Mouse (Mus musculus) kidney, postnatal 0 days (tissue): ENCODE measurements at regions not wholly inside any gene's neighbourhood (a gene's known extent, or its start where the extent isn't known, plus 50 kb on each side); places are given as distances from the start of the nearest gene placed in this dataset.

Experiments used
- ATAC-seq: fragments of 200-750 bp; cut with Nextera tagmentation; replicated peaks from 2 replicates; pipeline ENCODE4 v1.8.0; 2017; ENCODE audit warnings: low read depth, moderate number of reproducible peaks, moderate TSS enrichment, moderate library complexity; ENCODE audit not compliant: low FRiP score
- DNase-seq: peaks from one replicate; pipeline ENCODE4 v3.0.0-alpha.2; 2016; ENCODE audit warnings: low spot score
- H3K27ac ChIP-seq: fragments of 300-500 bp; sonication (generic); 2 replicates; pipeline ENCODE4 v1.5.1; 2014; ENCODE audit warnings: mild to moderate bottlenecking
- H3K27me3 ChIP-seq: fragments of 300-500 bp; sonication (generic); 2 replicates; pipeline ENCODE4 v1.6.1; 2014; ENCODE audit warnings: low read length, mixed read lengths; ENCODE audit not compliant: insufficient read depth
- H3K36me3 ChIP-seq: fragments of 300-500 bp; sonication (generic); 2 replicates; pipeline ENCODE4 v1.6.1; 2014; ENCODE audit warnings: low read length, mixed read lengths; ENCODE audit not compliant: insufficient read depth
- H3K4me1 ChIP-seq: fragments of 300-500 bp; sonication (generic); replicated peaks from 2 replicates; pipeline ENCODE4 v1.6.1; 2014; ENCODE audit warnings: antibody characterized with exemption, low read length, mixed read lengths; ENCODE audit not compliant: insufficient read depth
- H3K4me2 ChIP-seq: fragments of 300-500 bp; sonication (generic); 2 replicates; pipeline ENCODE4 v1.6.1; 2014; ENCODE audit warnings: mild to moderate bottlenecking, low read length, moderate library complexity, mixed read lengths
- H3K4me3 ChIP-seq: fragments of 300-500 bp; sonication (generic); replicated peaks from 2 replicates; pipeline ENCODE4 v1.5.1; 2014; ENCODE audit warnings: low read depth, low read length
- H3K9ac ChIP-seq: fragments of 300-500 bp; sonication (generic); 2 replicates; pipeline ENCODE4 v1.6.1; 2014; ENCODE audit warnings: low read depth, low read length
- H3K9me3 ChIP-seq: fragments of 300-500 bp; sonication (generic); replicated peaks from 2 replicates; pipeline ENCODE4 v1.6.1; 2016; ENCODE audit warnings: low read length, inconsistent platforms, mixed read lengths
- CTCF ChIP-seq: IDR thresholded peaks from 2 replicates; pipeline ENCODE4 v1.5.1; 2016; ENCODE audit warnings: antibody characterized with exemption, low read depth, mild to moderate bottlenecking, moderate library complexity
- WGBS: fragments of 180-500 bp; shearing (Covaris S2); extraction: QIAGEN DNeasy Blood & Tissue Kit; methylation state at CpG from one replicate; pipeline ENCODE4 v1.1.7; 2014; 5-methylcytosine and 5-hydroxymethylcytosine counted together

- 81% methylated on average over 1 of the region's 1 CpGs for WGBS
- Histone ChIP-seq H3K27me3 (no peaks in the 10 kb centered on the region), H3K4me2 (no peak overlapping the region), H3K27ac (no peak overlapping the region), H3K9ac (no peak overlapping the region), H3K4me3 (no peak overlapping the region), H3K9me3 (no peaks in the 10 kb centered on the region), H3K36me3 (no peaks in the 10 kb centered on the region), H3K4me1 (no peaks in the 10 kb centered on the region)
- ATAC-seq (no peak), DNase-seq (no peak)
- TF ChIP-seq CTCF: no peak
These were observed 332.3 kb upstream of the Tbl1xr1 start for GRCm38 (mm10) chr3:21744107-21744506.

- H3K9me3 ChIP-seq: no peaks in the 10 kb centered on the region
- no peaks in the 10 kb centered on the region for H3K4me1 ChIP-seq
- no peaks in the 10 kb centered on the region for H3K36me3 ChIP-seq
- H3K27me3 ChIP-seq: no peaks in the 10 kb centered on the region
- no peak overlapping the region for H3K4me3 ChIP-seq
- 62% methylated on average over 2 of the region's 2 CpGs for WGBS
- H3K9ac ChIP-seq: no peak overlapping the region
- no peak for TF ChIP-seq CTCF
- DNase-seq (no peak), ATAC-seq (no peak)
- H3K27ac ChIP-seq: no peak overlapping the region
- H3K4me2 ChIP-seq: no peak overlapping the region
These were observed 315.8 kb upstream of the Tbl1xr1 start for GRCm38 (mm10) chr3:21760516-21761218.

- H3K36me3 ChIP-seq: no peaks in the 10 kb centered on the region
- DNase-seq (no peak), ATAC-seq (no peak)
- no peaks in the 10 kb centered on the region for H3K4me1 ChIP-seq
- no peak overlapping the region for H3K9ac ChIP-seq
- H3K4me3 ChIP-seq: no peak overlapping the region
- no peak overlapping the region for H3K4me2 ChIP-seq
- TF ChIP-seq CTCF: no peak
- no peaks in the 10 kb centered on the region for H3K27me3 ChIP-seq
- no peaks in the 10 kb centered on the region for H3K9me3 ChIP-seq
- H3K27ac ChIP-seq: no peak overlapping the region
These were observed 315.2 kb upstream of the Tbl1xr1 start for GRCm38 (mm10) chr3:21761219-21761600.

- Histone ChIP-seq H3K27me3 (no peaks in the 10 kb centered on the region), H3K9ac (no peak overlapping the region), H3K4me2 (no peak overlapping the region), H3K4me3 (no peak overlapping the region), H3K4me1 (no peaks in the 10 kb centered on the region), H3K27ac (no peak overlapping the region), H3K36me3 (no peaks in the 10 kb centered on the region), H3K9me3 (no peaks in the 10 kb centered on the region)
- WGBS: 80% methylated on average over 3 of the region's 3 CpGs
- DNase-seq: no peak
- ATAC-seq: no peak
- TF ChIP-seq CTCF: no peak
These were observed 314.5 kb upstream of the Tbl1xr1 start for GRCm38 (mm10) chr3:21761909-21762308.

GRCm38 (mm10) chr3:21768081-21768480 lies 308.4 kb upstream of the Tbl1xr1 start:
- no peak overlapping the region for H3K27ac ChIP-seq
- no peaks in the 10 kb centered on the region for H3K9me3 ChIP-seq
- H3K4me2 ChIP-seq: no peak overlapping the region
- DNase-seq (no peak), ATAC-seq (no peak)
- H3K4me3 ChIP-seq: no peak overlapping the region
- H3K27me3 ChIP-seq: no peaks in the 10 kb centered on the region
- 91% methylated on average over 1 of the region's 1 CpGs for WGBS
- H3K36me3 ChIP-seq: no peaks in the 10 kb centered on the region
- no peaks in the 10 kb centered on the region for H3K4me1 ChIP-seq
- no peak for TF ChIP-seq CTCF
- H3K9ac ChIP-seq: no peak overlapping the region

- H3K36me3 ChIP-seq: no peaks in the 10 kb centered on the region
- H3K4me1 ChIP-seq: no peaks in the 10 kb centered on the region
- H3K9ac ChIP-seq: no peak overlapping the region
- H3K4me2 ChIP-seq: no peak overlapping the region
- no peaks in the 10 kb centered on the region for H3K9me3 ChIP-seq
- H3K27ac ChIP-seq: no peak overlapping the region
- 46% methylated on average over 9 of the region's 9 CpGs for WGBS
- no peaks in the 10 kb centered on the region for H3K27me3 ChIP-seq
- DNase-seq (peak; percentile 12), ATAC-seq (no peak)
- no peak overlapping the region for H3K4me3 ChIP-seq
- TF ChIP-seq CTCF: no peak
These were observed 306.4 kb upstream of the Tbl1xr1 start for GRCm38 (mm10) chr3:21769920-21770547.
